Mouse (Mus musculus) lung, embryonic 15.5 days (tissue): Measurements from ENCODE around the gene Clmp. TPM values are rescaled to one million over a fixed set of nuclear protein-coding genes. Genes with fewer than 3 reads are reported as not detected.
A peak's percentile ranks its signal among the peaks of the same experiment; 100 is the strongest.

ENCODE experiments used
- ATAC-seq: fragments of 200-750 bp; cut with Nextera tagmentation; 2 replicates; pipeline ENCODE4 v1.8.0; 2017; ENCODE audit warnings: moderate number of reproducible peaks, borderline replicate concordance; ENCODE audit not compliant: low FRiP score, low TSS enrichment; ENCODE audit errors: extremely low read depth
- H3K27ac ChIP-seq: fragments of 300-500 bp; sonication (generic); 2 replicates; pipeline ENCODE4 v1.5.1; 2015; ENCODE audit warnings: moderate library complexity, mild to moderate bottlenecking, inconsistent platforms
- H3K27me3 ChIP-seq: fragments of 300-500 bp; sonication (generic); 2 replicates; pipeline ENCODE4 v1.6.1; 2015; ENCODE audit warnings: inconsistent platforms
- H3K36me3 ChIP-seq: fragments of 300-500 bp; sonication (generic); 2 replicates; pipeline ENCODE4 v1.6.1; 2015; ENCODE audit warnings: inconsistent platforms
- H3K4me1 ChIP-seq: fragments of 300-500 bp; sonication (generic); 2 replicates; pipeline ENCODE4 v1.6.1; 2015; ENCODE audit warnings: inconsistent platforms
- H3K4me2 ChIP-seq: fragments of 300-500 bp; sonication (generic); 2 replicates; pipeline ENCODE4 v1.6.1; 2015; ENCODE audit warnings: inconsistent platforms, mild to moderate bottlenecking, moderate library complexity
- H3K4me3 ChIP-seq: fragments of 300-500 bp; sonication (generic); 2 replicates; pipeline ENCODE4 v1.5.1; 2015; ENCODE audit warnings: mild to moderate bottlenecking, inconsistent platforms
- H3K9ac ChIP-seq: fragments of 300-500 bp; sonication (generic); 2 replicates; pipeline ENCODE4 v1.6.1; 2015; ENCODE audit warnings: inconsistent platforms
- H3K9me3 ChIP-seq: fragments of 300-500 bp; sonication (generic); 2 replicates; pipeline ENCODE4 v1.6.1; 2016; ENCODE audit warnings: inconsistent platforms
- WGBS: fragments of 180-500 bp; shearing (Covaris S2); methylation state at CpG from one replicate; pipeline ENCODE4 v1.1.7; 2015; 5-methylcytosine and 5-hydroxymethylcytosine counted together
- polyA plus RNA-seq: library from polyadenylated mRNA; unstranded; fragments of >200 nt; fragmentation: Nextera tagmentation; extraction: Ambion mirVana; gene quantifications from 2 replicates; pipeline ENCODE4 v1.2.1, GENCODE M21; 2015

The Clmp gene
- 11.7 and 12.6 TPM in 2 replicates for polyA plus RNA-seq

GRCm38 (mm10) chr9:40685801-40686420 is at the start of gene Clmp:
Gene Clmp (plus strand): TSS chr9:40685962.
- ATAC-seq, result peak; percentile 70
- Histone ChIP-seq H3K36me3 (no peaks in the 10 kb centered on the region), H3K27ac (peak within 1 kb of the TSS; percentile 87), H3K27me3 (peaks cover 17% of the 10 kb centered on the region; the same call in 1 of the 2 replicates), H3K4me1 (0 out of 2 replicates have a peak, but pooled peaks cover 2% of the 10 kb centered on the region), H3K4me2 (peak within 1 kb of the TSS; percentile 98), H3K9ac (peak within 1 kb of the TSS; percentile 65), H3K9me3 (no peaks in the 10 kb centered on the region), H3K4me3 (peak within 1 kb of the TSS; percentile 69)
- WGBS, result under 1% methylated on average over 45 of the region's 53 CpGs

- ATAC-seq, result no peak
- Histone ChIP-seq H3K27ac (no peak overlapping the region), H3K9me3 (no peaks in the 10 kb centered on the region), H3K4me2 (no peak overlapping the region), H3K27me3 (no peaks in the 10 kb centered on the region), H3K9ac (no peak overlapping the region), H3K36me3 (no peaks in the 10 kb centered on the region), H3K4me3 (no peak overlapping the region), H3K4me1 (peaks cover 3% of the 10 kb centered on the region; the same call in 1 of the 2 replicates)
- 2% methylated on average over 2 of the region's 2 CpGs for WGBS
Observed at GRCm38 (mm10) chr9:40636054-40636453, 49.7 kb upstream of the Clmp start.

- Histone ChIP-seq H3K9ac (peak overlapping the region; percentile 40), H3K27me3 (peaks cover 3% of the 10 kb centered on the region; the same call in 1 of the 2 replicates), H3K4me2 (peak overlapping the region; percentile 57), H3K36me3 (no peaks in the 10 kb centered on the region), H3K27ac (no peak overlapping the region), H3K9me3 (no peaks in the 10 kb centered on the region), H3K4me1 (peaks cover 3% of the 10 kb centered on the region; the same call in 1 of the 2 replicates), H3K4me3 (peak overlapping the region; percentile 41)
- WGBS, result 35% methylated on average over 8 of the region's 8 CpGs
- no peak; the same call in 1 of the 2 replicates for ATAC-seq
Observed at GRCm38 (mm10) chr9:40637705-40638393, 47.9 kb upstream of the Clmp start.

- peak; percentile 63 for ATAC-seq
- H3K4me3 ChIP-seq, result peak overlapping the region; percentile 41
- no peak overlapping the region for H3K27ac ChIP-seq
- WGBS, result 5% methylated on average over 14 of the region's 14 CpGs
- peak overlapping the region; percentile 40 for H3K9ac ChIP-seq
- H3K27me3 ChIP-seq, result peaks cover 3% of the 10 kb centered on the region; the same call in 1 of the 2 replicates
- peak overlapping the region; percentile 57 for H3K4me2 ChIP-seq
- no peaks in the 10 kb centered on the region for H3K9me3 ChIP-seq
- H3K36me3 ChIP-seq, result no peaks in the 10 kb centered on the region
- H3K4me1 ChIP-seq, result peaks cover 3% of the 10 kb centered on the region; the same call in 1 of the 2 replicates
Observed at GRCm38 (mm10) chr9:40638394-40639049, 47.2 kb upstream of the Clmp start.

GRCm38 (mm10) chr9:40639536-40640187 is 46.1 kb upstream of the Clmp start:
- H3K9me3 ChIP-seq, result no peaks in the 10 kb centered on the region
- no peak overlapping the region for H3K27ac ChIP-seq
- no peak overlapping the region for H3K4me3 ChIP-seq
- peaks cover 3% of the 10 kb centered on the region; the same call in 1 of the 2 replicates for H3K27me3 ChIP-seq
- 73% methylated on average over 10 of the region's 10 CpGs for whole genome bisulfite sequencing
- no peak overlapping the region for H3K9ac ChIP-seq
- H3K36me3 ChIP-seq, result no peaks in the 10 kb centered on the region
- peaks cover 3% of the 10 kb centered on the region; the same call in 1 of the 2 replicates for H3K4me1 ChIP-seq
- ATAC-seq, result no peak
- no peak overlapping the region for H3K4me2 ChIP-seq

- Histone ChIP-seq H3K9ac (no peak overlapping the region), H3K4me3 (no peak overlapping the region), H3K4me2 (no peak overlapping the region), H3K9me3 (no peaks in the 10 kb centered on the region), H3K27ac (no peak overlapping the region), H3K36me3 (no peaks in the 10 kb centered on the region), H3K4me1 (peaks cover 3% of the 10 kb centered on the region; the same call in 1 of the 2 replicates), H3K27me3 (peaks cover 3% of the 10 kb centered on the region; the same call in 1 of the 2 replicates)
- 70% methylated on average over 2 of the region's 2 CpGs for WGBS
- ATAC-seq, result no peak
Observed at GRCm38 (mm10) chr9:40641318-40641717, 44.4 kb upstream of the Clmp start.

- Histone ChIP-seq H3K27ac (no peak overlapping the region), H3K9me3 (no peaks in the 10 kb centered on the region), H3K4me2 (no peak overlapping the region), H3K9ac (no peak overlapping the region), H3K36me3 (no peaks in the 10 kb centered on the region), H3K27me3 (peaks cover 3% of the 10 kb centered on the region; the same call in 1 of the 2 replicates), H3K4me3 (no peak overlapping the region), H3K4me1 (peaks cover 3% of the 10 kb centered on the region; the same call in 1 of the 2 replicates)
- WGBS, result 29% methylated on average over 16 of the region's 16 CpGs
- no peak for ATAC-seq
Observed at GRCm38 (mm10) chr9:40642470-40643220, 43.1 kb upstream of the Clmp start.

GRCm38 (mm10) chr9:40649444-40649843 is 36.3 kb upstream of the Clmp start:
- H3K9me3 ChIP-seq, result no peaks in the 10 kb centered on the region
- WGBS, result 76% methylated on average over 3 of the region's 3 CpGs
- no peak overlapping the region for H3K4me2 ChIP-seq
- ATAC-seq, result no peak
- H3K4me3 ChIP-seq, result no peak overlapping the region
- H3K27ac ChIP-seq, result no peak overlapping the region
- no peak overlapping the region for H3K9ac ChIP-seq
- H3K36me3 ChIP-seq, result no peaks in the 10 kb centered on the region
- no peaks in the 10 kb centered on the region for H3K4me1 ChIP-seq
- H3K27me3 ChIP-seq, result no peaks in the 10 kb centered on the region

- 43% methylated on average over 6 of the region's 6 CpGs for whole genome bisulfite sequencing
- H3K9ac ChIP-seq, result no peak overlapping the region
- H3K4me2 ChIP-seq, result no peak overlapping the region
- no peaks in the 10 kb centered on the region for H3K36me3 ChIP-seq
- H3K4me1 ChIP-seq, result no peaks in the 10 kb centered on the region
- no peaks in the 10 kb centered on the region for H3K27me3 ChIP-seq
- H3K27ac ChIP-seq, result no peak overlapping the region
- ATAC-seq, result no peak
- H3K9me3 ChIP-seq, result no peaks in the 10 kb centered on the region
- H3K4me3 ChIP-seq, result no peak overlapping the region
Observed at GRCm38 (mm10) chr9:40649983-40650382, 35.8 kb upstream of the Clmp start.

GRCm38 (mm10) chr9:40651239-40651859 is 34.4 kb upstream of the Clmp start:
- H3K9ac ChIP-seq, result no peak overlapping the region
- no peak overlapping the region for H3K4me2 ChIP-seq
- no peak for ATAC-seq
- no peaks in the 10 kb centered on the region for H3K36me3 ChIP-seq
- 79% methylated on average over 4 of the region's 4 CpGs for WGBS
- H3K4me3 ChIP-seq, result no peak overlapping the region
- H3K9me3 ChIP-seq, result no peaks in the 10 kb centered on the region
- no peak overlapping the region for H3K27ac ChIP-seq
- H3K4me1 ChIP-seq, result no peaks in the 10 kb centered on the region
- no peaks in the 10 kb centered on the region for H3K27me3 ChIP-seq
